20 mouse cellular contexts compared by ENCODE assay signal in the genomic region with DNA sequence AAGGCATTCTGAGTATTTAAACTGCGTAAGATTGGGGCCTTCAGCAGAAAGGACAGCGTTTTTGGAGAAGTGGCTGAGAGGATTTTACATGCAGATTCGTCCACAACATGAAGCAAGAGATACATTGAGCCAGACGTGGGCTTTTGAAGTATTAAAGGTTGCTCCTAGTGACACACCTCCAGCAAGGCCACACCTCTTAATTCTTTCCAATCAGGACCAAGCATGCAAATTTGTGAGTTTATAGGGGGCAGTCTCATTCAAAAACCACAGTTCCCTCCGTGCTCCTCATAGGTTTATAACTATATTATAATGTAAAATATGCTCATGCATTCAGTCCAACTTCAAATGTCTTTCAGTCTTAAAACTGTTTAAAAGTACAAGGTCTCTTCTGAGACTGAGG.
"Had no signal": no experiment of that assay in that cellular context is flagged by ENCODE, and none has a peak within 500 bp of the region (broad histone marks: within the 10 kb centered on the region; RNA-seq: fewer than 3 reads in every experiment).

No protein-coding gene starts in this region.

- H3K4me3 ChIP-seq: kidney, embryonic 15.5 days; limb, embryonic 10.5 days; limb, embryonic 13.5 days; liver, embryonic 12.5 days; liver, embryonic 15.5 days; lung, embryonic 15.5 days had no signal

- H3K27ac ChIP-seq: kidney, embryonic 15.5 days; limb, embryonic 10.5 days; limb, embryonic 13.5 days; liver, embryonic 12.5 days; liver, embryonic 15.5 days; lung, embryonic 15.5 days; stomach, postnatal 0 days had no signal

- H3K36me3 ChIP-seq: kidney, embryonic 15.5 days; limb, embryonic 10.5 days; limb, embryonic 13.5 days; liver, embryonic 12.5 days; liver, embryonic 15.5 days; lung, embryonic 15.5 days had no signal

- H3K4me1 ChIP-seq: kidney, embryonic 15.5 days; limb, embryonic 10.5 days; limb, embryonic 13.5 days; liver, embryonic 12.5 days; liver, embryonic 15.5 days; lung, embryonic 15.5 days had no signal

- H3K27me3 ChIP-seq: kidney, embryonic 15.5 days; limb, embryonic 13.5 days; liver, embryonic 12.5 days; liver, embryonic 15.5 days; lung, embryonic 15.5 days had no signal

- DNase-seq: kidney, adult 11 months; kidney, adult 8-10 months; kidney, postnatal 10 days; kidney, postnatal 4 days; liver; lung, adult 18-20 months; lung, postnatal 10 days; lung, postnatal 36 days; midbrain, embryonic 14.5 days; right cerebral cortex, postnatal 4 days; thymus, adult 2 months; thymus, postnatal 14 days; thymus, postnatal 4 days had no signal

- H3K4me2 ChIP-seq: kidney, embryonic 15.5 days; limb, embryonic 13.5 days; liver, embryonic 12.5 days; liver, embryonic 15.5 days; lung, embryonic 15.5 days had no signal

- ATAC-seq: liver, embryonic 12.5 days had no signal

- H3K9me3 ChIP-seq: kidney, embryonic 15.5 days; limb, embryonic 10.5 days; limb, embryonic 13.5 days; liver, embryonic 12.5 days; liver, embryonic 15.5 days; lung, embryonic 15.5 days had no signal

- H3K9ac ChIP-seq: kidney, embryonic 15.5 days; limb, embryonic 13.5 days; liver, embryonic 12.5 days; liver, embryonic 15.5 days; lung, embryonic 15.5 days had no signal
